Mouse (Mus musculus) embryonic fibroblast, embryonic 13.5 days (primary cell): ENCODE results near the gene Txlng. TPM values are rescaled to one million over a fixed set of nuclear protein-coding genes. Genes with fewer than 3 reads are reported as not detected.
"Not testable (repeated sequence)": the region's sequence is repeated elsewhere in the genome, so short reads cannot be mapped to it uniquely, and the experiment has no call there.

Experiments used
- H3K27ac ChIP-seq: 2 replicates; pipeline ENCODE4 v1.5.1; 2012; ENCODE audit warnings: low read length, control low read depth, inconsistent platforms; ENCODE audit not compliant: insufficient read depth
- H3K4me1 ChIP-seq: 2 replicates; pipeline ENCODE4 v1.6.1; 2011; ENCODE audit warnings: low read length; ENCODE audit not compliant: control insufficient read depth, insufficient read depth
- H3K4me3 ChIP-seq: 2 replicates; pipeline ENCODE4 v1.5.1; 2011; ENCODE audit warnings: mild to moderate bottlenecking, control low read depth, low read length; ENCODE audit not compliant: insufficient read depth
- CTCF ChIP-seq: IDR thresholded peaks from 2 replicates; pipeline ENCODE4 v1.5.1; 2011; ENCODE audit warnings: mild to moderate bottlenecking, control low read depth, low read length, moderate library complexity, borderline replicate concordance; ENCODE audit not compliant: insufficient read depth
- POLR2A ChIP-seq: IDR thresholded peaks from 2 replicates; pipeline ENCODE4 v1.6.1; 2011; ENCODE audit warnings: low read depth, mild to moderate bottlenecking, control low read depth, low read length, moderate library complexity
- polyA plus RNA-seq: library from polyadenylated mRNA; stranded (reverse); fragments of >200 nt; gene quantifications from 2 replicates; pipeline ENCODE4 v1.2.4, GENCODE M21; 2011; ENCODE audit warnings: low read depth; ENCODE audit not compliant: missing spikeins, insufficient read length

Txlng gene
- polyA plus RNA-seq, 1 experiment, result 10.0 TPM

DNA sequence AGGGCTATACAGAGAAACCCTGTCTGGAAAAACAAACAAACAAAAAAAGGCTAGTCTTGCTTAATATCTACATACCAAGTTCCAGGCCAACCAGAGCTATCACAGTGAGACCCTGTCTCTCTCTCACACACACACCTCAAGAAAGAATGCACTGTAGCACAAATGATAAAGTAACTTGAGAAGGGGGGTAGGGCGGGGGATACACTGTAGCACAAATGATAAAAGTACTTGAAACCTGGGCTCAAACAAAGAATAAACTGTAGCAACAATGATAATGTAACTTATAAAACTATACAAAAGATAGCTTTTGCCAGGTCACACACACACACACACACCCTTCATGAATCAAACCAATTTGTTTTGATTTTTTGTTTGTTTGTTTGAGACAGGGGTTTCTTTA, 2.3 kb upstream of the Txlng start:
- TF ChIP-seq POLR2A (no peak), CTCF (no peak)
- Histone ChIP-seq H3K4me3 (no peak overlapping the region), H3K27ac (no peak overlapping the region), H3K4me1 (no peaks in the 10 kb centered on the region)

DNA sequence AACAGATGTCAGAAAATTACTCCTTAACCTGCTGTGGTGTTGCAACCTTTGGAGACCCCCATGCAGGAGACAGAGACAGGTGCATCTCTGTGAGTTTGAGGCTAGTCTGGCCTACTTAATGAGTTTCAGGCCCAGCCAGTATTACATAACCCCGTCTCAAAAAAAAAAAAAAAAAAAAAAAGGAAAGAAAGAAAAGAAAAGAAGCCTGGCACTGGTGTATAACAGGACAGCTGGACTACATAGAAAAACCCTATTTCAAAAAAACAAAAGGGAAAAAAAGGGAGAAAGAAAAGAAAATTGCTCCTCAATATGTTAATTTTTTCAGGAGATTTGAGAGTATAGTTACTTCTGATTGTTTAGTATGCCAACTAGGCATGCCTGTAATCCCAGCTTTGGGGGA, 1.8 kb upstream of the Txlng start:
- no peak for TF ChIP-seq POLR2A
- no peak for TF ChIP-seq CTCF
- Histone ChIP-seq H3K4me3 (no peak overlapping the region), H3K27ac (no peak overlapping the region), H3K4me1 (no peaks in the 10 kb centered on the region)

DNA sequence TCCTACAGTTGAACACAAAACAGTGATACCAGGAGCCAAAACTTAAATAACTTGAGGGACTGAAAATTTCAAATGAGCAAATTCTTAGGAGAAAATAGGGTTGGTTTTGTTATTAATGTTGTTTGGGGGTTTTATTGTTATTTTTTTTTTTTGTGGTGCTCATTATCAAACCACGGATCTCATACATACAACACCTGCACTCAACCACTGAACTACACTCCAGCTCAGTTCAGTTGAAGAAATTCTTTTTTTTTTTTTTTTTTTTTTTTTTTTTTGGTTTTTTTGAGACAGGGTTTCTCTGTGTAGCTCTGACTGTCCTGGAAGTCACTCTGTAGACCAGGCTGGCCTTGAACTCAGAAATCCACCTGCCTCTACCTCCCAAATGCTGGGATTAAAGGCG, 1.1 kb upstream of the Txlng start:
- not testable (repeated sequence) for H3K27ac ChIP-seq, H3K4me1 ChIP-seq, H3K4me3 ChIP-seq

DNA sequence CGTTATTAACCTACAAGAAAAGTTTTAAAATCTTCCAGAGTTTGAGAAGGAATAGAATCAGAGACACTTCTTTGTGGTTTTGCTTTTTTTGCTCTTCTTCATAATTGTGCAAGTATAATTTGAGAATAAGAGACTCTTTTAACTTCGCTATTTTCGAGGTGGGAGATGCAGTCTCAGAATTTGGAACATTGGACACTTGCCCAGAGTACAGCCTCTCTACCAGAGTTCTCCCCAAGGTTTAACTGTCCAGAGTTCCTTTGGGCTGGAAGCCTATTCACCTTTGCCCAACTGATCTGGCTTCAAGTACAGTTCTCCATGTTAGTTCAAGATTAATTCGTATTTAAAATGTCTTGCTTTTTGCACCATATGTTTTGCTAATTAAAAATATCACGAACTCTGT, 487 bp upstream of the Txlng start:
- H3K4me1 ChIP-seq, result no peaks in the 10 kb centered on the region
- H3K27ac ChIP-seq, result peak overlapping the region; percentile 47; the same call in 1 of the 2 replicates
- H3K4me3 ChIP-seq, result peak overlapping the region; percentile 18
- TF ChIP-seq CTCF (no peak), POLR2A (no peak)

DNA sequence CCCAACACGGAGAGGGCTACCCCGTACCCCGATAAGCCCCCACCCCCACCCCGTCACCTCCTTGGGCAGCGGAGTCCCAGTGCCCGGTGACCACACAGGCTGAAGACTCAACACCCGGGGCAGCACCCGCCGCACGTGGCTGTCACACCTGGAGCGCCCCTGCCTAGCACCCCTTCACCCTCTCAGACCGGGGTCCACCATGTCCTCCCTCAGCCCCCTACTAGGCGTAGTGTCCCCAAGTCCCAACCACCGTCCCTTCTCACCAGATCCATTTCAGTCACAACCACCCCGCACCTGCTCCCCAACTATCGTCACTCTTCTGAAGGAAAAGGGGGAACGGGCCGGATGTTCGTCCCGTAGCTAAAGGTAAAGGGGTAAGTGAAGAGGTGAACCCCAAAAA, 471 bp downstream of the Txlng start:
- no peak overlapping the region; the same call in 1 of the 2 replicates for H3K27ac ChIP-seq
- H3K4me3 ChIP-seq, result peak overlapping the region; percentile 76
- TF ChIP-seq POLR2A (no peak), CTCF (no peak)
- H3K4me1 ChIP-seq, result no peaks in the 10 kb centered on the region

DNA sequence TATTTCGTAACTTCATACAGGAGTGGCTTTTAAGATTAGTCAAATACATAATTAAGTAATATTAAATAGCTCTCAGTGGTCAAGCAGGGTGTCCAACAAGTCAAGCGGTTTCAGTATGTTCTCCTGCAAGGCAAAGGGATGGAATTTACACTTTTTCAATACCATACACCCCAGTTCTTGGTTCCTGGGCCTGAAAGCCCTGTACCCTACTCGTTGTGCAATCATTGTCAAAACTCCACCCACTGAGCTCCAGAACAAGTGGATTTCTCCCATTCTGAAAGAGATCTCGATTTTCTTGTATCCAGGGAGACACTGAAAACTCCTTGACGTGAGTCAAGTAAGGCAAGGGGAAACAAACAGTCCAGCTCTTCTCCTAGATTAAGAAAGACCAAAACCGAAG, 1.2 kb downstream of the Txlng start:
- Histone ChIP-seq H3K4me1 (no peaks in the 10 kb centered on the region), H3K27ac (no peak overlapping the region), H3K4me3 (peak overlapping the region; percentile 76)
- TF ChIP-seq CTCF (no peak), POLR2A (no peak)

DNA sequence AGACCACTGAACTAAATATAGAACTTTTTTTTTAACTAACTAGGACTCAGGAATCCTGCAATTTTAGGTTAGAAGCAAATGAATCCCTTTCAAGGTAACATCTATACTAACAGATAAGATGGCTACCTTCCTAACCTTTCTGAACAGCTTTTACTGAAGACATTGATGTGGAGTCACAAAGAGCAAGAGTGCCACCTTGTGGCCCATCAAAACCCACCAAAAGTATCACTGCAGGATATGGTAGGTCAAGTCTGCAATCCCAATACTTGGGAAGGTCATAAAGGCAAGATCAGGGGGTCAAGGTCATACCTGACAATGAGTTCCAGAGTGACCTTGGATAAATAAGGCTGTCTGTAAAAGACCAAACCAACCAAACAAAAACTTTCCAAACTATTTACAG, 28.9 kb downstream of the Txlng start:
- Histone ChIP-seq H3K4me1 (no peaks in the 10 kb centered on the region), H3K4me3 (no peak overlapping the region), H3K27ac (no peak overlapping the region)
- no peak for TF ChIP-seq POLR2A
- TF ChIP-seq CTCF, result no peak

DNA sequence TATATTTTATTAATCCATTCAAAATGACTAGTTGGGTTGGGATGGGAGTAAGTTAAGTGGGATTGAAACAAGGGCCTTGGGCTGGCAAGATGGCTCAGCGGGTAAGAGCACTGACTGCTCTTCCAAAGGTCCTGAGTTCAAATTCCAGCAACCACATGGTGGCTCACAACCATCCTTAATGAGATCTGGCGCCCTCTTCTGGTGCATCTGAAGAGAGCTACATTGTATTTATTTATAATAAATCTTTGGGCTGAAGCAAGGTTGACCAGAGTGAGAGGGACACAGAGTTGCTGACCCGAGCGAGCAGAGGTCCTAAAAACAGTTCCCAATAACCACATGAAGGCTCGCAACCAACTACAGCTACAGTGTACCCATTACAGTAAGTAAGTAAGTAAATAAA, 37.9 kb downstream of the Txlng start:
- H3K27ac ChIP-seq, H3K4me1 ChIP-seq, H3K4me3 ChIP-seq: not testable (repeated sequence)

DNA sequence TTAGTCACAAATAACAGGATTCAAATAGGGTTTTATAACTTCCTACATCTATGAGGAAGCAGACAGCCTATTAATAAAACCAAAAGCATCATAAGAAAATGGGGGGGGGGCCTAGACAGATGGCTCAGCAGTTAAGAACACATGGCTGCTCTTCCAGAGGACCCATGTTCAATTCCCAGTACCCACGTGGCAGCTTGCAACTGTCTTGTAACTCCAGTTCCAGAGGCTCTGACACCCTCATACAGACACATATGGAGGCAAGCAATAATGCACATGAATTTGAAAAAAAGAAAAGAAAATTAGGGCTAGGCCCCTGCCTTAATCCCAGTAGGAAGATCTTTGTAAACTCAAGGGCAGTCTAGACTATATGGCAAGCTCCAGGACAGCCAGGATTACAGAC, 40.9 kb downstream of the Txlng start:
- Histone ChIP-seq H3K27ac (no peak overlapping the region), H3K4me3 (no peak overlapping the region), H3K4me1 (no peaks in the 10 kb centered on the region)
- TF ChIP-seq POLR2A (no peak), CTCF (no peak)

DNA sequence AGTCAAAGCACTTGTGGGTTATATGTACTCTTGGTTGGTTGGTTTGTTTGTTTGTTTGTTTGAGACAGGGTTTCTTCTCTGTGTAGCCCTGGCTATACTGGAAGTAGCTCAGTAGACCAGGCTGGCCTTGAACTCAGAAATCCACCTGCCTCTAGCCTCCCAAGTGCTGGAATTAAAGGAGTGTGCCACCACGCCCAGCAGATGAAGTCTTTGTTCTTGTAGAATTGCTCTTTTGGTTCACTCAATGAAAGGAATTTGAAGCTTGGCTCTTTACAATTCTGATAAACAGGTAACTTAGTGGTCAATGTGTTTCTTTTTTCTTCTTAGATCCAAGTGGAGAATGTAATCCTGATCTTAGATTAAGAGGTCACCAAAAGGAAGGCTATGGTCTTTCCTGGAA, 58.5 kb downstream of the Txlng start:
- Histone ChIP-seq H3K4me3 (no peak overlapping the region), H3K27ac (no peak overlapping the region), H3K4me1 (no peaks in the 10 kb centered on the region)
- no peak for TF ChIP-seq CTCF
- no peak for TF ChIP-seq POLR2A

DNA sequence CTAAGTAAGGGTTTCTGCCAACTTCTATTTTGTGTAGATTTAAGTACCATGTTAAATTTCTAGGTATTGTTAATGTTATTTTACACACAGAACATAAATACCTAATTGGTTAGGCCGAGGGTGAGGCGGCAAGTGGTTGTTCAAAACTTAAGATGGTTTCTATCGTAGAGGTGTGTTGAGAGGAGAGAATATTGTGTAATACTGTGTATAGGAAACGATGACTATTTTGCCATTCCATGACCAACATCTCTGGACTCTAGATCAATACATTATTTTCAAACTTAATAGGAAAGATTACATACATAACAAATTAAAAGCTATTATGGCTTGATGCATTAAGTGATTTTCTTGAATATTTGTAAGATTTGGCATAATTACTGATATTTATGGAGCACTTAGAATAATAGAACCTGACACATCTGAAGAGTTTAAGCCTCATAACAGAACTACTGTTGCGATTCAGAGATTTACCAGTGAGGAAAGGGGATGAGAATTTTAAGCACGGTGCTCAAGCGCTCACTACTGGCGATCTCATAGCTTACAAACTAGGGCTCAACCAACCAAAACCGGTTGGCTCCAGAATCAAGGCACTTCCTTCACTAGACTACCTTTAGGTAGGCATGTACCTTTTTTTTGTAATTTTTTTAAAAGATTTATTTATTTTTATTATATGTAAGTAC, 67.4 kb downstream of the Txlng start:
- Histone ChIP-seq H3K4me3 (peak overlapping the region; percentile 87), H3K4me1 (no peaks in the 10 kb centered on the region; the same call in 1 of the 2 replicates), H3K27ac (no peak overlapping the region)
- TF ChIP-seq CTCF (no peak), POLR2A (no peak)
